Mouse (Mus musculus) testis, adult 2 months (tissue): Measurements from ENCODE around the gene Phlpp1. TPM values are rescaled to one million over a fixed set of nuclear protein-coding genes. Genes with fewer than 3 reads are reported as not detected.

Experiments
- H3K27ac ChIP-seq: fragments of 200-500 bp; 2 replicates; pipeline ENCODE4 v1.5.1; 2012; ENCODE audit warnings: low read depth, low read length; ENCODE audit not compliant: control insufficient read depth, insufficient read depth
- H3K27me3 ChIP-seq: fragments of 200-500 bp; 2 replicates; pipeline ENCODE4 v1.6.1; 2012; ENCODE audit warnings: mild to moderate bottlenecking, low read length, moderate library complexity; ENCODE audit not compliant: control insufficient read depth, insufficient read depth
- H3K36me3 ChIP-seq: fragments of 200-500 bp; 2 replicates; pipeline ENCODE4 v1.6.1; 2012; ENCODE audit warnings: mild to moderate bottlenecking, low read length; ENCODE audit not compliant: control insufficient read depth, insufficient read depth
- H3K4me1 ChIP-seq: fragments of 200-500 bp; 2 replicates; pipeline ENCODE4 v1.6.1; 2012; ENCODE audit warnings: low read length; ENCODE audit not compliant: control insufficient read depth, insufficient read depth
- H3K4me3 ChIP-seq: fragments of 200-500 bp; 2 replicates; pipeline ENCODE4 v1.5.1; 2012; ENCODE audit warnings: low read depth, mild to moderate bottlenecking, low read length, moderate library complexity, mixed read lengths; ENCODE audit not compliant: control insufficient read depth
- CTCF ChIP-seq: fragments of 200-500 bp; IDR thresholded peaks from 2 replicates; pipeline ENCODE4 v1.5.1; 2012; ENCODE audit warnings: low read depth, mild to moderate bottlenecking, inconsistent platforms, low read length, moderate library complexity; ENCODE audit not compliant: control insufficient read depth, insufficient read depth, insufficient replicate concordance
- POLR2A ChIP-seq: fragments of 200-500 bp; IDR thresholded peaks from 2 replicates; pipeline ENCODE4 v1.6.1; 2012; ENCODE audit warnings: low read depth, mild to moderate bottlenecking, inconsistent platforms, low read length, moderate library complexity; ENCODE audit not compliant: control insufficient read depth
- polyA plus RNA-seq: library from polyadenylated mRNA; depleted of rRNA; stranded (reverse); fragments of >200 nt; gene quantifications from 2 replicates; pipeline ENCODE4 v1.2.3, GENCODE M21; 2012

Gene Phlpp1
- polyA plus RNA-seq, 1 experiment = 59.6 TPM

- no peaks in the 10 kb centered on the region for H3K36me3 ChIP-seq
- no peak overlapping the region for H3K4me3 ChIP-seq
- no peaks in the 10 kb centered on the region for H3K27me3 ChIP-seq
- no peaks in the 10 kb centered on the region for H3K4me1 ChIP-seq
- H3K27ac ChIP-seq = no peak overlapping the region
- TF ChIP-seq POLR2A (no peak), CTCF (no peak)
These were observed 146.8 kb downstream of the Phlpp1 start for GRCm38 (mm10) chr1:106318341-106318740.

- H3K36me3 ChIP-seq = no peaks in the 10 kb centered on the region
- H3K4me1 ChIP-seq = no peaks in the 10 kb centered on the region
- TF ChIP-seq POLR2A (no peak), CTCF (no peak)
- no peaks in the 10 kb centered on the region for H3K27me3 ChIP-seq
- no peak overlapping the region for H3K27ac ChIP-seq
- no peak overlapping the region for H3K4me3 ChIP-seq
These were observed 149.0 kb downstream of the Phlpp1 start for GRCm38 (mm10) chr1:106320583-106320982.

GRCm38 (mm10) chr1:106321432-106322126, 150.0 kb downstream of the Phlpp1 start:
- Histone ChIP-seq H3K27me3 (no peaks in the 10 kb centered on the region), H3K27ac (no peak overlapping the region), H3K36me3 (no peaks in the 10 kb centered on the region), H3K4me3 (no peak overlapping the region), H3K4me1 (no peaks in the 10 kb centered on the region)
- TF ChIP-seq CTCF (no peak), POLR2A (no peak)

GRCm38 (mm10) chr1:106326691-106327090, 155.1 kb downstream of the Phlpp1 start:
- TF ChIP-seq CTCF = no peak
- TF ChIP-seq POLR2A = no peak
- Histone ChIP-seq H3K27me3 (no peaks in the 10 kb centered on the region), H3K4me3 (no peak overlapping the region), H3K27ac (no peak overlapping the region), H3K36me3 (no peaks in the 10 kb centered on the region), H3K4me1 (no peaks in the 10 kb centered on the region)

GRCm38 (mm10) chr1:106342100-106342499, 170.5 kb downstream of the Phlpp1 start:
- H3K4me1 ChIP-seq = no peaks in the 10 kb centered on the region
- no peaks in the 10 kb centered on the region for H3K36me3 ChIP-seq
- H3K4me3 ChIP-seq = no peak overlapping the region
- no peaks in the 10 kb centered on the region for H3K27me3 ChIP-seq
- no peak for TF ChIP-seq POLR2A
- no peak for TF ChIP-seq CTCF
- H3K27ac ChIP-seq = no peak overlapping the region

- H3K36me3 ChIP-seq = no peaks in the 10 kb centered on the region
- no peak overlapping the region for H3K27ac ChIP-seq
- no peak overlapping the region for H3K4me3 ChIP-seq
- TF ChIP-seq CTCF = no peak
- no peak for TF ChIP-seq POLR2A
- no peaks in the 10 kb centered on the region for H3K4me1 ChIP-seq
- H3K27me3 ChIP-seq = no peaks in the 10 kb centered on the region
These were observed 173.7 kb downstream of the Phlpp1 start for GRCm38 (mm10) chr1:106345265-106345664.

GRCm38 (mm10) chr1:106346776-106347175, 175.2 kb downstream of the Phlpp1 start:
- Histone ChIP-seq H3K27ac (no peak overlapping the region), H3K4me3 (no peak overlapping the region), H3K36me3 (no peaks in the 10 kb centered on the region), H3K27me3 (no peaks in the 10 kb centered on the region), H3K4me1 (no peaks in the 10 kb centered on the region)
- TF ChIP-seq CTCF (no peak; the same call in 1 of the 2 replicates), POLR2A (no peak)
